Mouse (Mus musculus): ENCODE measurements around the gene Cdh23.
"Not testable (repeated sequence)": the region's sequence is repeated elsewhere in the genome, so short reads cannot be mapped to it uniquely, and the experiment has no call there.

Cdh23 gene

GRCm38 (mm10) chr10:60712299-60712698 is 16.0 kb upstream of the Cdh23 start:
- not testable (repeated sequence) for DNase-seq (ENCODE audit: extremely low read depth, low read depth, low spot score)

- no peak for DNase-seq (ENCODE audit: extremely low read depth, low read depth, low spot score)
Observed at GRCm38 (mm10) chr10:60708837-60709236, 12.5 kb upstream of the Cdh23 start.

GRCm38 (mm10) chr10:60706268-60706667 is 10.0 kb upstream of the Cdh23 start:
- DNase-seq (ENCODE audit: extremely low read depth, low read depth, low spot score), result no peak

- no peak for DNase-seq (ENCODE audit: extremely low read depth, low read depth, low spot score)
Observed at GRCm38 (mm10) chr10:60705134-60705533, 8.8 kb upstream of the Cdh23 start.

- no peak for DNase-seq (ENCODE audit: extremely low read depth, low read depth, low spot score)
Observed at GRCm38 (mm10) chr10:60697775-60698174, 1.5 kb upstream of the Cdh23 start.

- no peak for DNase-seq (ENCODE audit: extremely low read depth, low read depth, low spot score)
Observed at GRCm38 (mm10) chr10:60696975-60697374, 685 bp upstream of the Cdh23 start.

GRCm38 (mm10) chr10:60691671-60692390 is 4.5 kb downstream of the Cdh23 start:
- DNase-seq (ENCODE audit: extremely low read depth, low read depth, low spot score), result no peak

- DNase-seq (ENCODE audit: extremely low read depth, low read depth, low spot score), result no peak
Observed at GRCm38 (mm10) chr10:60690960-60691359, 5.3 kb downstream of the Cdh23 start.

GRCm38 (mm10) chr10:60689396-60689795 is 6.9 kb downstream of the Cdh23 start:
- no peak for DNase-seq (ENCODE audit: extremely low read depth, low read depth, low spot score)

GRCm38 (mm10) chr10:60687011-60687776 is 9.1 kb downstream of the Cdh23 start:
- no peak for DNase-seq (ENCODE audit: extremely low read depth, low read depth, low spot score)

GRCm38 (mm10) chr10:60686641-60686975 is 9.7 kb downstream of the Cdh23 start:
- DNase-seq (ENCODE audit: extremely low read depth, low read depth, low spot score), result no peak

- DNase-seq (ENCODE audit: extremely low read depth, low read depth, low spot score), result no peak
Observed at GRCm38 (mm10) chr10:60685764-60686640, 10.3 kb downstream of the Cdh23 start.

- no peak for DNase-seq (ENCODE audit: extremely low read depth, low read depth, low spot score)
Observed at GRCm38 (mm10) chr10:60678926-60679325, 17.4 kb downstream of the Cdh23 start.

- DNase-seq (ENCODE audit: extremely low read depth, low read depth, low spot score), result no peak
Observed at GRCm38 (mm10) chr10:60677319-60677718, 19.0 kb downstream of the Cdh23 start.

GRCm38 (mm10) chr10:60670166-60670565 is 26.1 kb downstream of the Cdh23 start:
- no peak for DNase-seq (ENCODE audit: extremely low read depth, low read depth, low spot score)

- DNase-seq (ENCODE audit: extremely low read depth, low read depth, low spot score), result no peak
Observed at GRCm38 (mm10) chr10:60668591-60668990, 27.7 kb downstream of the Cdh23 start.

GRCm38 (mm10) chr10:60660986-60661385 is 35.3 kb downstream of the Cdh23 start:
- no peak for DNase-seq (ENCODE audit: extremely low read depth, low read depth, low spot score)

- DNase-seq (ENCODE audit: extremely low read depth, low read depth, low spot score), result no peak
Observed at GRCm38 (mm10) chr10:60659450-60660020, 36.8 kb downstream of the Cdh23 start.

- DNase-seq (ENCODE audit: extremely low read depth, low read depth, low spot score), result no peak
Observed at GRCm38 (mm10) chr10:60658176-60658575, 38.1 kb downstream of the Cdh23 start.

GRCm38 (mm10) chr10:60653675-60654074 is 42.6 kb downstream of the Cdh23 start:
- no peak for DNase-seq (ENCODE audit: extremely low read depth, low read depth, low spot score)

GRCm38 (mm10) chr10:60653106-60653505 is 43.2 kb downstream of the Cdh23 start:
- DNase-seq (ENCODE audit: extremely low read depth, low read depth, low spot score), result no peak

Data from fat pad, adult 2 months (tissue).